Mouse (Mus musculus): ENCODE results near the gene Tbx1.

DNA sequence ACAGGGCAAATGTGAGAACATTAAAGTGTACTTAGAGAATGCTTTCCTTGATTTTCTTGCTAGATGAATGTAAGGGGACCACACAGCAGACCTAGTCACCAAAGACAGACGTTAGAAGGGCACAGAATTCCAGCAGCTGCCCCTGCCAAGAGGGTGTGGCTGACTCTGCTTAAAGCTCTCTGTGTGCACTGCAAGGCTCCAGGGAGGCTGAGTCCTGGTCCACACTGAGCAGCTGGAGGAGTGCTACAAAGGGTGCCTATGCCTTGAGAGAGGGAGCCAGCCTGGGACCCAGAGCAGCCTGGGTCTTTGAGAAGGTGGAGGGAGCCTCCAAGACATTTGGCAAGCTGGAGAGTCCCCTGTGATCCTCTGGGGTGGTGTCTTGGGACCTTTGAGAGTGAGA lies 42.9 kb upstream of the Tbx1 start:
- TF ChIP-seq CTCF (IDR thresholded peaks at IDR 0.05; ENCODE audit: low read depth), result no peak
- TF ChIP-seq EP300 (IDR thresholded peaks at IDR 0.05; ENCODE audit: low read depth), result no peak

All from liver, postnatal 0 days (tissue).